Mouse (Mus musculus) olfactory bulb, adult 2 months (tissue): ENCODE data around the gene Pla2r1.

ENCODE experiments used
- CTCF ChIP-seq: fragments of 200-500 bp; IDR thresholded peaks from 2 replicates; pipeline ENCODE4 v1.5.1; 2012; ENCODE audit warnings: low read depth, mild to moderate bottlenecking, low read length, moderate library complexity; ENCODE audit not compliant: insufficient read depth
- POLR2A ChIP-seq: fragments of 200-500 bp; IDR thresholded peaks from 2 replicates; pipeline ENCODE4 v1.6.1; 2012; ENCODE audit warnings: mild to moderate bottlenecking, low read depth, low read length, moderate library complexity; ENCODE audit not compliant: insufficient read depth

GRCm38 (mm10) chr2:60430315-60431021 is 122.6 kb downstream of the Pla2r1 start:
- TF ChIP-seq POLR2A (no peak), CTCF (no peak)
